Mouse (Mus musculus) cerebellum, adult (tissue): Measurements from ENCODE around the gene Gm11444.

Experiments
- ATAC-seq: cut with Nextera tagmentation; 2 replicates; pipeline ENCODE4 v1.9.2; 2017; ENCODE audit warnings: mild to moderate bottlenecking, moderate library complexity, mixed read lengths; ENCODE audit not compliant: insufficient number of reproducible peaks, low FRiP score, low TSS enrichment

The Gm11444 gene

GRCm38 (mm10) chr11:85836523-85837290, 13.4 kb downstream of the Gm11444 start:
- no peak for ATAC-seq

DNA sequence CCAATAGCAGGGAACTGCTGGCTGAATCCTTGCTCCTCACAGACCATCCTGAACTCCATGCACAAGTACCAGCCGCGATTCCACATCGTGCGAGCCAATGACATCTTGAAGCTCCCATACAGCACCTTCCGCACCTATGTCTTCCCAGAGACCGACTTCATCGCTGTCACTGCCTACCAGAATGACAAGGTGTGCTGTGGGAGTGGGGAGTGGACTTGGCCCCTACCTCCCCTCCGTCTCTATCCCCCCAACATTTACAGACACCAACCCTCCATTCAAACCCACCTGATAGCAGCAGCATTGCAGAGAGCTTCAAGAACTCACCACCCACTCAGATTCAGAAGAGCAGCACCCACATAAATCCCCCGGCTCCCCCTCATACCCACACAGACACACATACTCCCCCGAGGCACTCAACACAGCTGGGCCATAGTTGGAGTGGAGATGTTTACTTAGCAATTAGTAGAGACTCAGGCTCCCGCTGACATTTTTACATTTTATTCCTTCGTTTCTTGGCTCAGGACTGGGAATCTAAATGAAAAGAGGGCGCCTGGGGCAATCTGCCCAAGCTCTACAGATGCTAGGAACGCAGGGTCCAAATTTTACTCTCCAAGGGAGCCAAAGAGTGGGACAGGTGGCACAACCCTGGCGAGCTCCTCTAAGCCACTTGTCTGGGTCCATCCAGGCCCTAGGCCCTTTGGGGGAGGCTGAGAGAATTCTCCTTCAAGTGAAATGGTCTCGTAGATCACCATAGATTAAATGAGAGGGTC, 14.2 kb downstream of the Gm11444 start:
- ATAC-seq = no peak

DNA sequence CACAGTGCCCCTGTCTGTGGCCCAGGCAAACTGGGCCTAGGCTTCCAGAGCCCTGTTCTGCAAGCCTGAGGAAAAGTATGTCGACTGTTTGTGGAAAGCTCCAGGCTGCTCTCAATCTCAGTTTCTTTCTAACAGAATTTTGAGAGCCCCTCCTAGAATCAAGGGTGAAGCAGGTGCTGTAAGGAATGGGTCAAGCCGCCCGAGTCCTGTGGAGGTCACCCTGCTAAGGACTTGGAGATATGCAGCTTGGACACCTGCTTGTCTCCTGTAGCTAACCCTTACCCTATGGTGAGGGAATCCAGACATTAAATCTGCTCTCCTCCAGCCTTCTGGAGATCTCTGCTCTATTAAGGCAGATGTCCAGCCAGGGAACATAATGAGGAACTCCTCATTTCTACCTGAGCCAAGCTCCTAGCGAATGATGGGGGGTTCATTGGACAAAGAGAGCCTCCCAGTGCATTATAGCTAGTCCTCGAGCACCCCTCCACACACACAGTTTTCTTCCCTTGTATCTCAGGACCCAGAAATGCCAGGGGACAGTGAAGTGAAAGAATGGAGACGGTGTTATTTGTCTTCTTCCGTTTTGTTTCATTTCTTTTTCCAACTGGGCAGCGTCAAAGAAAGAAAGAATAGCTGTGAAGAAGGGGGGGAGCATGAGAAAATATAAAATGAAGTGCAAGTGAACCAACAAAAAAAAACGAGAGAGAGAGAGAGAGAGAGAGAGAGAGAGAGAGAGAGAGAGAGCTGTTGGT, 15.0 kb downstream of the Gm11444 start:
- no peak for ATAC-seq

DNA sequence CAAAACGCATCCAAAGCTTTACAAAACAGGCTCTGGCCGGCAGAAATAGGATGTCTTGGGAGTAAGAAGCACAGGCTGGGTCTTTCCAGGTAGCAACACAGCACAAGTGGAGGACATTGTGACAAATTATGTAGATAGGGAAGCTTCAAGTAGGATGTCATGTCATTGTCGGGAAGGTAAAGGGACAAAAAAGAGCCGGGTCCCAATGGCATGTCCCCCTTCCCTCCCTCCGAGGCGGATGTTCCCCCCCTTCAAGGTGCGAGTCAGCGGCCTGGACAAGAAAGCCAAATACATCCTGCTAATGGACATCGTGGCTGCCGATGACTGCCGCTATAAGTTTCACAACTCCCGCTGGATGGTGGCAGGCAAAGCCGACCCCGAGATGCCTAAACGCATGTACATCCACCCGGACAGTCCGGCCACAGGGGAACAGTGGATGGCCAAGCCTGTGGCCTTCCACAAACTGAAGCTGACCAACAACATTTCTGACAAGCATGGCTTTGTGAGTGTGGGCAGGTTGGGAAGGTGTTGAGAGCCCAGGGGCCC, 15.7 kb downstream of the Gm11444 start:
- ATAC-seq = no peak

DNA sequence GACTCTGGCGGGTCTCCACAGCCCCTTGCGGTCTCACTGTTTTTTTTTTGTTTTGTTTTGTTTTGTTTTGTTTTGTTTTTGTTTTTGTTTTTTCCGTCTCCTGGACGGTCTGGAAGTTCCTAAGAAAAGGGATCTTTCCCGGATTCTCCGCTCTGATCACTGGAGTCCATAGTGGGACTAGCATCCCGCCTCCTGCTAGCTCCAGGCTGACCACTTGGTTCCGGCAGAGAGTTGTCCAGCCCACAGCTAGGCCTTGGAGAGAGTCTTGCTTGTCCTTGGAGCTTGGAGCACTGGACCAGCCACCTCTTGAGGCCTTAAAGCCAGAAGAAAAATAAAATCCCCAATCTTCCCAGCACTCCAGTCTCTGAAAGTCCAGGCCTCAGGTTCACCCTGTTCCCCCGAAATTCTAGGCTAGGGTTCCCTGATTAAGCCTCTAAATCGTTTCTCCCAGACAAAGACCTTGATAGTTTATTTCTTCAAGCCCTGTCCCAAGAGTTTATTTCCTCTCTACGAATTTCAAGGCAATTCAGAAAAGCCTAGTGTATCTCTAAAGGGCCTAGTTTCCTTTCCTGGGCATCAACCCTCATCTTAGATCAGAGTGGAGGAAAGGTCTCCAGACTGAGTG, 16.3 kb downstream of the Gm11444 start:
- ATAC-seq = no peak

- ATAC-seq = no peak
Observed at GRCm38 (mm10) chr11:85833081-85833521, 17.0 kb downstream of the Gm11444 start.

GRCm38 (mm10) chr11:85832231-85832924, 17.8 kb downstream of the Gm11444 start, which contains the start of gene Tbx2:
Tbx2 (plus strand) TSS chr11:85832551.
- no peak for ATAC-seq

GRCm38 (mm10) chr11:85831656-85832230, 18.4 kb downstream of the Gm11444 start:
- ATAC-seq = no peak

DNA sequence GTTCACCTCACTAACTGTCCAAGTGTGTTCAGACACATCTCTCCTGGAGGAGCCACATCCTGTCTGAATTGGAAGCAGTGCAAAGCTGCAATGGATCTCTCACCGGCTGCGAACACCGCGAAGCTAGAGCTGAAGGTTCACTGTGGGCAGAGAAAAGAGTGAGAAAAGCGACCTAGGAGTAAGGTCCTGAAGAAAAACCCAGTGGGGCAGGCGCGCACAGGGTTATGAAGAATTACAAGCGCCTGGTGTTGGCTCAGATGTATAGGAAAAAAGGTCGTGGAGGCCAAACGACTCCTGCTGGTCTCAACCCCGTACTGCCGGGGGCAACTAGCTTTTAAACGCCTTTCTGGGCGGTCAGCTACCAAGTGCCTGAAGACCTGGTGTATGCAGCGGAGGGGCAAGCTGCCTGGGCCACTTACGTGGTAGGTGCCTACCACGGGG, 19.2 kb downstream of the Gm11444 start:
- no peak for ATAC-seq

DNA sequence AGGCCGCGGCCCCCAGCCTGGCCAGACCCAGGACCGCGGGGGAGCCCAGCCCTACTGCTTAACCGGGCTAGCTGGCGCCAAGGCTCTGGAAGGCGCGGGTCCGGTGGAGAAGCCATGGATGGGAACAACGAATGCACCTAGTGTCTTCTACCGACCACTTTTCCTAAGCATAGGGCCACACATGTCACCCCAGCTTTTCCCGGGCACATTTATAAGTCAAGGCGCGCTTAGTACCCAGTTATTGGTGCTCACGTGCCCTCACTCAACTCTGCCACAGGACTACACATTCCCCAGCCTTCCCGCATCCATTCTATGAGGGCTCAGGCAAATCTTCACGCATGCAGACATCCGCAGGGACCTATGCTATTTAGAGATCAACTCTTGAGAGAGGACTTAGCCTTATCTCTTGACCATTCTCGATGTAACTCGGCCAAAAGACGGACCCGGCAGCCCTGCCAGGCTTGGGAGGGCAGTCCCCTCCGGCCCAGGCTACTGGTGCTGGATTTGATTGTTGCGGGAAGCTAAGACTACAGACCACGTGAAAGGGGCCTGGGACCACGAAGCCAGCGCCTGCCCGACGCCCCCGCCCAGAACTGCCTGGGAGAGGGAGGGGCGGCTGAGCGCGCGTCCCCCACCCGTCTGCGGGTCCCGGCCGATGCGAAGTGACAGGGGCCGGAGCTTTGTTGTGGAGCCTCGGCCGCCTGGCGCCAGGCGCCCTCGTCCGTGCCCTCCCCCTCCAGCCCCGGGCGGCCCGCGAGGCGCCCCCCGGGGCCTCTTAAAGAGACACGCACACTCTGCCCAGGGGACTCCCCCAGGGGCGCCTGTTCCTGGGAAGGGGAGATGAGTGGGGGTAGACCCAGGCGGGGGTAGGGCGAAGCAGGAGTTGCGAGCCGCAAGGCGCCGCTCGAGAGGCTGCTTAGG, 20.4 kb downstream of the Gm11444 start:
- no peak for ATAC-seq

- ATAC-seq = no peak
Observed at GRCm38 (mm10) chr11:85828691-85829519, 21.2 kb downstream of the Gm11444 start.

- no peak for ATAC-seq
Observed at GRCm38 (mm10) chr11:85827342-85827741, 22.8 kb downstream of the Gm11444 start.

GRCm38 (mm10) chr11:85825823-85826222, 24.3 kb downstream of the Gm11444 start:
- no peak for ATAC-seq

GRCm38 (mm10) chr11:85825031-85825430, 25.1 kb downstream of the Gm11444 start:
- ATAC-seq = no peak

- no peak for ATAC-seq
Observed at GRCm38 (mm10) chr11:85823794-85824193, 26.3 kb downstream of the Gm11444 start.

DNA sequence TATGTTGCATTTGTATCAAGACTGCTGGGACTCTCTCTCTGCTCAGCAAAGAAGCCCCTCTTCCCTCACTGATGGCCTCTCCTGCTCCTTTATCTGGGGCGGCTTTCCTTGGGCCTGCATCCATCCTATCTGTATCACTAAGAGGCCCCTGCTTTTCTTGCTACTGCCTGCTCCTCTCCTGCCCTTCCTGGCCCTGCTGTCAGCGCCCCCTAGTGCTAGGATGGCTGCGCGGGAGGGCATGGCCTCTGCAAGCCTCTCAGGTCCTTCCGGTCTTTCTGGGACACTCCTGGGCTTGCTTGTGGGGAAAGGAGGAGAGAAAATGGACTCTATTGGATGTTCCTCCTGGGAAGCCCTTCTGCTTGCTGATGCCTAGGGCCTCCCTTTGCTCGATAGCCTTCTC, 27.0 kb downstream of the Gm11444 start:
- ATAC-seq = no peak

- no peak for ATAC-seq
Observed at GRCm38 (mm10) chr11:85821659-85822058, 28.5 kb downstream of the Gm11444 start.
